Mouse (Mus musculus): ENCODE measurements around the gene C1s2.
"Not testable (repeated sequence)": the region's sequence is repeated elsewhere in the genome, so short reads cannot be mapped to it uniquely, and the experiment has no call there.

GRCm38 (mm10) chr6:124626184-124626583, 9.7 kb downstream of the C1s2 start:
- TF ChIP-seq CTCF (IDR thresholded peaks at IDR 0.05; ENCODE audit: borderline replicate concordance, insufficient read depth, low read depth, low read length); POLR2A (IDR thresholded peaks at IDR 0.05; ENCODE audit: borderline replicate concordance, insufficient read depth, low read length): not testable (repeated sequence)

All from cerebellum, adult 2 months (tissue).